Mouse (Mus musculus) liver, postnatal 0 days (tissue): ENCODE data around the gene 1700113H08Rik.

Experiments
- CTCF ChIP-seq: sonication (generic); IDR thresholded peaks from 2 replicates; pipeline ENCODE4 v1.5.1; 2016; ENCODE audit warnings: antibody characterized with exemption, low read depth
- EP300 ChIP-seq: IDR thresholded peaks from 2 replicates; pipeline ENCODE4 v1.6.1; 2016; ENCODE audit warnings: antibody characterized with exemption, low read depth, mild to moderate bottlenecking

DNA sequence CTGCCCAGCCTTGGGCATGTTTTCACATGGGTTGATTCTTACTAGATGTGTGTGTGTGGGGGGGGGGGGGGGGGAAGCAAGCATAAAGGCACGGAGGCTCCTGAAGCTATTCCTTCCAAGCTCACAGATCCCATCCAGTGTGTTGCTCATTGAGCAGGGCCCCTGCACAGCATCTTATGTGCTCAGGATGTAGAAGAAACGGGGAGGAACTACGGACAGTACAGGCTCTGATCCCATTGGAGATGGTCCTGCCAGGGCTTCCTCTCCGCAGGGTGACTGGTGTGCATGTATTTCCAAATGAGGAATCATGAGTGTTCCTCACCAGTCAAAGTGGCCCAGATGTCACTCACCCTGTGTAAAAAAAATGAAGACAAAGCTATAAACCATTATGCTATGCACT, 42.8 kb downstream of the 1700113H08Rik start:
- TF ChIP-seq EP300 (no peak), CTCF (no peak)
